Mouse (Mus musculus) cortical plate, adult 2 months (tissue): Measurements from ENCODE around the gene Nkx6-1. TPM values are rescaled to one million over a fixed set of nuclear protein-coding genes. Genes with fewer than 3 reads are reported as not detected.

Experiments used
- H3K27ac ChIP-seq: fragments of 200-500 bp; 2 replicates; pipeline ENCODE4 v1.5.1; 2012; ENCODE audit warnings: low read length, control low read depth, inconsistent platforms; ENCODE audit not compliant: insufficient read depth
- H3K4me1 ChIP-seq: fragments of 200-500 bp; 2 replicates; pipeline ENCODE4 v1.6.1; 2011; ENCODE audit warnings: low read length; ENCODE audit not compliant: control insufficient read depth, insufficient read depth
- H3K4me3 ChIP-seq: fragments of 200-500 bp; 2 replicates; pipeline ENCODE4 v1.5.1; 2011; ENCODE audit warnings: mild to moderate bottlenecking, low read length, control low read depth; ENCODE audit not compliant: insufficient read depth
- CTCF ChIP-seq: fragments of 200-500 bp; IDR thresholded peaks from 2 replicates; pipeline ENCODE4 v1.5.1; 2011; ENCODE audit warnings: mild to moderate bottlenecking, control low read depth, low read length; ENCODE audit not compliant: insufficient read depth; ENCODE audit errors: extremely low read depth
- POLR2A ChIP-seq: fragments of 200-500 bp; IDR thresholded peaks from 2 replicates; pipeline ENCODE4 v1.6.1; 2011; ENCODE audit warnings: mild to moderate bottlenecking, low read length, control low read depth; ENCODE audit not compliant: insufficient read depth; ENCODE audit errors: extremely low read depth
- polyA plus RNA-seq: library from polyadenylated mRNA; depleted of rRNA; stranded (reverse); fragments of >200 nt; gene quantifications from 2 replicates; pipeline ENCODE4 v1.2.3, GENCODE M21; 2012

Nkx6-1 gene
- polyA plus RNA-seq, 1 experiment = 0.15 TPM

DNA sequence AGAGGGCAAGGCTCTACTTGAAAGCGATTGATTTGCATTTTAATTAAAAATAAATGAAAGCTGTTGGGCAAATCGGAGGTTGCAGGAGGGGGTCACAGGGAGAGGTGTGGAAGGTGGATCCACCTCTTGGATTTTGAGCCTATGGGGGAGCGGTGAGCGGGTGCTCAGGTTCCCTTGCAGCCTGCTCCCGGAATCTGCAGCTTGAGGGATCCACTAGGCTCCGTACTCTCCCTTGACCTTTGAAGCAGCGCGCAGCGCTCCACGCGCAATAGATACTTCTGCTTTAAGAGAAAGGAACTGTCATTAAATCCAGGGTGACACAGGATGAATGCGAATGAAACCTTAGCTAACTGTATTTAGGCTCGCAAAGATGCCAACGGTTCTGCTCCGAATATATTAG, 3.2 kb upstream of the Nkx6-1 start:
- no peak overlapping the region for H3K4me3 ChIP-seq
- no peaks in the 10 kb centered on the region for H3K4me1 ChIP-seq
- TF ChIP-seq POLR2A (no peak), CTCF (no peak)
- H3K27ac ChIP-seq = no peak overlapping the region

DNA sequence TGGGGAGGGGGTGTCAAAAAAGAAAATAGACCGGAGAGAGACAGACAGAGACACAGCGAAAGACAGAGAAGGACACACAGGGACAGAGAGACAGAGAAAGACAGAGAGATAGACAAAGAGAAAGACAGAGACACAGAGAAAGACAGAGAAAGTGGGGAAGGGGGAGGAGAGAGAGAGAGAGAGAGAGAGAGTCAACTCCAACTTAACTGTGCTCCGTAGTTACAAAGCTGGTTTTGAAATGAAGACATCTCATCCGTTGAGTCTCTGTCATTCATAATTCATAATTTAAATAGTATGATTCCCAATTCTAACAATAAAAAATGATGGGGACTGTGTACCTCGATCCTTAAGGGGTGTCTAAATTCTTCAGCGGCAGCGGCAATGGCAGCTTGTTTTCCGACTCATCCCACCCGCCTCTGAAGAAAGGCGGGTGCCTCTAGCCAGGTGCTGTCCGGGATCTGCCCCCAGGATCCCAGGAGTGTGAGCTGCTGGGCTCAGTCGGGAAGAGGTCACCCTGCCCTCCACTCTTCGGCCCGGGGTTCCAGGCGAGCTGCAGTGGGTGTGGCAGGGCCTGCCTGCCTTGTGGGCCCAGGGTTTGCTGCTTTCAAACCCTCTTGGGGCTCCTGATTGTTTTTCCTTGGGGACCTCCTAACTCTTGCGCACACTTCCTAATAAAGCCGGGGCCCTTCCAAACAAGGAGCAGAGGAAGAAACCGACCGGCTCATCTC, 2.6 kb upstream of the Nkx6-1 start:
- no peak overlapping the region for H3K27ac ChIP-seq
- no peak for TF ChIP-seq CTCF
- no peak for TF ChIP-seq POLR2A
- H3K4me1 ChIP-seq = no peaks in the 10 kb centered on the region
- no peak overlapping the region for H3K4me3 ChIP-seq

DNA sequence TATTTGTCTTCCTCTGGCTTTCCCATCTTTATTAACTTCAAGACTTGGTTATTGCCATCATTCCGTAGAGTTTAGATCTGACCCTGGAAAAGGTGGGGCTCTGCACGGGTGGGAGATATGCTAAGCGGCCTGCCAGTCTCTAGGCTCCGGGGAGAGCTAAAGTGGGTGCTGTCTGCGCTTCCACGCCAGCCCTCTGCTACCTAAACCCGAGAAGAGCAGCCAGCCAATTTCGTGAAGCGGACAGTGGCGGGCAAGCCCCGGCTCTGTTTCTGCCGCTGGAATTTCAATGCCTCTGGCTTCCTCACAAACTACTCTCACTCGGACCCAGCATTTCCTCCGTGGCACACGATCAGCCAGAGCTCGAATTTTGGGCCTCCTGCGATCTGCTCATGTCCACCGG, 1.9 kb upstream of the Nkx6-1 start:
- H3K4me3 ChIP-seq = no peak overlapping the region
- no peaks in the 10 kb centered on the region for H3K4me1 ChIP-seq
- H3K27ac ChIP-seq = no peak overlapping the region
- TF ChIP-seq POLR2A = no peak

DNA sequence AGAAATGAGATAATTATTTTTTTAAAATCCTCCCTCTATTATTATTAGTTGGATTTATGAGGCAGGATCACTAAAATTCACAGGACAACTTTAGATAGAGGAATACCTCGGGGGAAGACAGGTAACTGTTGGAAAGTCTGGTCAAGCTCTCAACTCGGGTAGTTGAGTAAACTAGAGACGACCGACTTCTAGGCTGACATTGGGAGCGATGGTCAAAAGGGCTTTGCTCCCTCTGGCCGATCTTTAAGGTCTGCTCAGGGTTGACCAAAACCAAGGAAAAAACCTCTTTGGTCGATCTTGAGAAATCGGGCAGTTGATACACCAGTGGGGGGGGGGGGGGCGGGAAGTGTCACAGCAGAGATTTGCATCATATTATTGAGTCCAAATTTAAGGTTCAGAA, 1.3 kb upstream of the Nkx6-1 start:
- Histone ChIP-seq H3K27ac (no peak overlapping the region), H3K4me1 (no peaks in the 10 kb centered on the region), H3K4me3 (no peak overlapping the region)
- TF ChIP-seq CTCF (no peak), POLR2A (no peak)

DNA sequence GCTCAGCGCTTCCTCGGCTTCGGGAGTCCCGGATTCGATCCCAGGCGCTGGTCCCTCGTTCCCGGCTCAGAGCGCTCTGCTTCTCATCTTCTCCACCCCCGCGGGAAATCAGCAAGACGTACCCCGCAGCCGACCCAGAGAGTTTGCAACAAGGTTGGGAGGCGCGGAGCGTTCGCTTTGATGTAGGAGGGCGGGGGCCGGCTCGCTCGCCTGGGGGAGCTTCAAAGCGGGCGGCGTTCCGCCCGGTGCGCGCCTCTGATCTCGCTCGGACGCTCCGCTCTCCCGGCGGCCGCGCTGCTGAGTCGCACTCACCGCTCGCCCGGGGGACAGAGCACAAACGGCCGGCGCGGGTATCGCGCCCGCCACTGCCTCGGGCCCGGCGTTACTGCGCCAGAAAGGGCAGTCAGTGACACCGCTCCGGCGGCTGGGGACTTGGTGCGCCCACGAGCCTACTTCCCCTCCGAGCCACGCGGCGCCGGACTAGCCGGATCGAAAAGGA, 324 bp downstream of the Nkx6-1 start:
- TF ChIP-seq POLR2A (no peak), CTCF (no peak)
- Histone ChIP-seq H3K4me3 (no peak overlapping the region), H3K27ac (no peak overlapping the region), H3K4me1 (no peaks in the 10 kb centered on the region)

DNA sequence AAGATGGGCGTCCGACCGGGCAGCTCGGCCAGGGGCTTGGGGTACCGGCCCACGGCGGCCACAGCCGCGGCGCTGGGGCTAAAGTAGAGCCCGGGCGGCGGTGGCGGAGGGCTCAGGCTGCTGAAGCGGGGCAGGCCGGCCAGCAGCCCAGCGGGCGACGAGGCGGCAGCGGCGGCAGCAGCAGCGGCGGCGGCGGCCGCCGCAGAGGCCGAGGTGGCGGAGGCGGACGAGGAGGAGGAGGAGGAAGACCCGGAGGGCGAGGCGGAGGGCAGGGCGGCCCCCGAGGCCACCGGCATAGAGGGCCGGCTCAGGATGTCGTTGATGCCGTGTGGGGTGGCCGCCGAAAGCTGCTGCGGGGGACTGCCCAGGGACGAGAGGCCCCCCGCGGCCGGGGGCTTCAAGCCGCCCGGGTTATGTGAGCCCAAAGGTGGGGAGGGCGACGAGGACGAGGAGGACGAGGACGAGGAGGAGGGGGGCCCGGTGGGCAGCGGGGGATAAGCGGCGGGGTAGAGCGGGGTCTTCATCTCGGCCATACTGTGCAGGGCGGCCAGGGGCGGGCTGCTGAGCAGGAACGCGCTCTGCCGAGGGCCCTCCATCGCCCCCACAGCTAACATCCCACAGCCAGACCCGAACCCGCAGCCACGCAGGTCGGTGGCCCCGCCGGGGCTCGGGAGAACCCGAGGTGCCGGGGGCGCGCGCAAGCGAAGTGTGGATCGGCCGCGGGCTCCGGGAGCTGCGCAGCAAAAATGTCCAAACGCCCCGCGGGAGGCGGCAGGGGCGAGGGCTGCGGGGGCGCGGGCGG, 974 bp downstream of the Nkx6-1 start:
- TF ChIP-seq POLR2A = no peak
- TF ChIP-seq CTCF = no peak
- H3K27ac ChIP-seq = no peak overlapping the region
- H3K4me1 ChIP-seq = no peaks in the 10 kb centered on the region
- H3K4me3 ChIP-seq = no peak overlapping the region

DNA sequence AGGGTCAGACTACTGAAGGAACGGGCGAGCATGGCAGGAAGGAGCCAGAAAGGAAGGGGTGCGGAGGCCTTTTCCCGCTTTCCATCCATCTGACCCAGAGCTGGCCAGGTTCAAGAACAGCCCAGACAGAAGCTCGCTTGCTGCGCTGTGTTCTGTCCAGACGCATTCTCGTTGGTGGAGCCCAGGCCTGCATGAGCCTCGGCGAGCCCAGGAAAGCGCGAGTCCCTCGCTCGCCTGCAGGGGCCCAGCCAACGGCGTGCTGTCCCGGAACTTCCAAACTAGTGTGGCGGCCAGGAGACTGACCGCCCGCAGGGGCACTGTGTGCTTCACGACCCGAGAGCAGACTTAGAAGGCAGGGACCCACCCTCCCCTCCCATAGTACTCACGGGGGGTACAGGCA, 1.6 kb downstream of the Nkx6-1 start:
- TF ChIP-seq POLR2A (no peak), CTCF (no peak)
- H3K27ac ChIP-seq = no peak overlapping the region
- H3K4me3 ChIP-seq = no peak overlapping the region

DNA sequence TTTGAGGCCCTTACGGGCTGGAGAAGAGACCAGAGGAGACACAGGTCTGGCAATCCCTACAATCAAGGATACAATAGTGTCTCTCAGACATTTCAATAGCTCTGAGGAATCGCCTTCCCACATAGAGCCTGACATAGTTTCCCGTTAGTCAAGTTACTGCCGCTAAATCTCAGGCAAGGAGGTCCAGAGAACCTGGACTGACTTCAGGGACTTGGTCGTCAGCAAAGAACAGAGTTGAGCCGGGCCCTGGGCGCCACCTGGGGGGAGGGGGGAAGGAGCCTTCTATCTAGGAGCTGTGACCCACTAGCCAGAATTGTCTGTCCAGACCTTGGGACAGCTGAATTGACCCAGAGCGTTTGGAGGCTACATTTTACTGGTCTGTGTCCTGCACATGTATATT, 2.3 kb downstream of the Nkx6-1 start:
- no peaks in the 10 kb centered on the region for H3K4me1 ChIP-seq
- TF ChIP-seq CTCF (no peak), POLR2A (no peak)
- H3K27ac ChIP-seq = no peak overlapping the region
- H3K4me3 ChIP-seq = no peak overlapping the region

More for the DNA sequence above, 1.6 kb downstream of the Nkx6-1 start:
- no peaks in the 10 kb centered on the region for H3K4me1 ChIP-seq

DNA sequence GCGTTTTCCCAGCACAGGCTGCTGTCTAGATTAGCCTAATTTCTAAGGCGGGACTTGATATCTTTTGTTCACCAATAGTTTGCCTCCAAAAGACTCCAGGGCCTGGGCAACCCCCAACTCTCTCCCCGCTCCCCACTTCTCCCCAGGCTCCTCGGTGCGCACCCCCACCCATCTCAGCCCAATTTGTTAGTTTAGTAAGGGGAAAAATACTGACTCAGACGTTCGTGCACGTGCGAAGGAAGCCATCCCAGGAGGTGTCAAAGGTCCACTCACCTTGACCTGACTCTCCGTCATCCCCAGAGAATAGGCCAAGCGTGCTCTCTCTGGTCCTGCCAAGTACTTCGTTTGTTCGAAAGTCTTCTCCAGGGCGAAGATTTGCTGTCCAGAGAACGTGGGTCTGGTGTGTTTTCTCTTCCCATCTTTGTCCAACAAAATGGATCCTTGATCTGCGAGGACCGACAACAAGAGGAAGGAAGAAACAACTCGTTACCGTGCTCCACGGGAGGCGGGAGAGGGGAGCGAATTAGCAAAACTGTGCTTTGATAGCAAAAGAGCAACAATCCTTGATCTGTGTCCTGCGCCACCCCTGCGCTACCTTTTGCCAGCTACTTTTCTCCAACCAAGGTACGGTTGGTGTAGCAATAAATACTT, 3.1 kb downstream of the Nkx6-1 start:
- Histone ChIP-seq H3K4me3 (no peak overlapping the region), H3K27ac (no peak overlapping the region)
- TF ChIP-seq POLR2A (no peak), CTCF (no peak)

DNA sequence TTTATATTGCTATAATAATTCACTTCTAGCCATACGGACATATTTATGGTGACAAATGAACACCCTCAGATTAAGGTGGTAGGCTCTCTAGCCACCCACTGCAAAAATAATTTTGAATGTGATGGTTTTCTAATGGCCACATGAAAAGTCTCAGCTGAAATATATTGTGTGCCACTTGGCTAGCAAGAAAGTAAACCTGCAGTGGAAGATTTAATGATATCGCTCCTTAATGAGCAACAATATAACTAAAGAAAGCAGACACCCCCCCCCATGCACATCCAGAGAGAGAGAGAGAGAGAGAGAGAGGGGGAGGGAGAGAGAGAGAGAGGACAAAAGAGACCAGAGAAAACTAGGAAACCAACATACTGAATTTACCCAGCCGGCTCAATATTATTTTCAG, 4.1 kb downstream of the Nkx6-1 start:
- Histone ChIP-seq H3K4me1 (no peaks in the 10 kb centered on the region), H3K27ac (no peak overlapping the region), H3K4me3 (no peak overlapping the region)
- TF ChIP-seq CTCF = no peak
- no peak for TF ChIP-seq POLR2A

More for the DNA sequence above, 3.1 kb downstream of the Nkx6-1 start:
- no peaks in the 10 kb centered on the region for H3K4me1 ChIP-seq
